Mouse (Mus musculus) left cerebral cortex, postnatal 14 days (tissue): ENCODE measurements around the gene Blm. TPM values are rescaled to one million over a fixed set of nuclear protein-coding genes. Genes with fewer than 3 reads are reported as not detected.

Experiments used
- DNase-seq, 2 experiments: peaks; one replicate each; pipeline ENCODE4 v3.0.0; 2021 to 2022; ENCODE audit warnings: low spot score in 2 of 2, mixed read lengths in 1 of 2
- intact Hi-C: fragments of 180-260 bp; cut with DNase I; formaldehyde crosslinking; loops from one replicate; pipeline ENCODE4 v1.15.1; 2025
- total RNA-seq, 2 experiments: library from RNA; stranded (reverse); gene quantifications; 2 replicates each; pipeline ENCODE4 v1.2.3; 2021

The Blm gene
- total RNA-seq, 2 experiments from 2014 or later = 3.9 to 5.2 TPM

DNA sequence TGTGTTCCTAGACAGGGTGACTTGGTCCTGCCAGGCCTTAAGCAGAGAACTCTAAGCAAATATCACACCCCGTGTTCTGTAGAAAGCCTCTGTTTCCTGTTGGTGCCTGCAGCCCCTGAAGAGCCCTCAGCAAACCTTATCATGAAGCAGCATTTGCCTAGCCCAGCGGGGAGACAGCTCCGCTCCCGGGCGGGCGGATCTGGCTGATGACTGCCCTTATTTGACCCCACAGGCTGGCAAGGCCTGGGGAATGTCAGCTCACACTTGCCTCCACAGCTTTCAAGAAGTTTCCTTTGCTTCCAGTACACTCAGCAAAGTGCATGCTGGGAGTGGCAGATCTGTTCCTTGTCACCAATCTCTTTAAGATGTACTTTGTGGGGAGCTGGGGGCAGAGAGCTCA lies 89.4 kb downstream of the Blm start:
- intact Hi-C loops = no loop called here
- DNase-seq = no peak

DNA sequence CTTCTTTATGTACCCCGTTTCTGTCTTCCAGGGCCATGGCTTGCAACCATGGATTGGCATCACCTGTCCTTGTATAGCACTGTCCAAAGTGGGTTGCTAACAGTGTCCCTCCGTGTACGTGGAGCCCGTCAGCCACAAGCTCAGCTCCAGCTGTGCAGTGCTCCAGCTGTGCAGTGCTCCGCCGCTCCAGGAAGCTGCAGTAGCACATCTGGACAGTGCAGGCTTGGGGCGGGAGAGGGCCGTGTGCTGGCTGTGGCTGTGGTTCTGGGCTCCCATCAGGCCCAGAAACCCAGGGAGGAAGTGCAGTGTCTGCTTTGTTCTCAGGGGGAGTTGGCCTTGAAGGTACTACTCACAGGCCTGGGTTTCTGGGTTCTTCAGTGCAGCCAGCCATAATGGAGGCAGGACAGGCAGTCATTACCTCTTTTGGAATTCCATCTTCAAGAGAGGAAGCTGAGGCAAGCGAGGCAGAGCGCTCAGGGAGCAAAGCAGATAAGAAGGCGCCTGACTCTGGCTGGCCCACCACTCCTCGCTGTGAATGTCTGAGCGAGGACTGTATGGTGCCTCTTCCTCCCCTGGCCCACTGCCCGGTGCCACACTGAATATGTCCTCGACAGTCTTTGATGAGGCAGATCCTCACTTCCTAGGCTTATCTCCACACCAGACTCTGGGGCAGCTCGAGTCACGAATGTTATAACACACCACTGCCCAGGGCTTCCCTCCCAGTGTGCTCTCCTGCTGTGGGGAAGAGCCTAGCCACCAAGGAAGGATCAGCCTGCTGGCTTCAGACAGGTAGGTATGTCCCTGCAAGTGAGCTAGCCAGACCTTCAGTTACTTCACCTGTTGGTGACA lies 90.3 kb downstream of the Blm start:
- intact Hi-C loops = no loop called here

GRCm38 (mm10) chr7:80443124-80443523 lies 91.8 kb downstream of the Blm start:
- intact Hi-C loops = no loop called here
- DNase-seq = no peak

More for the DNA sequence above, 90.3 kb downstream of the Blm start:
- no peak for DNase-seq

DNA sequence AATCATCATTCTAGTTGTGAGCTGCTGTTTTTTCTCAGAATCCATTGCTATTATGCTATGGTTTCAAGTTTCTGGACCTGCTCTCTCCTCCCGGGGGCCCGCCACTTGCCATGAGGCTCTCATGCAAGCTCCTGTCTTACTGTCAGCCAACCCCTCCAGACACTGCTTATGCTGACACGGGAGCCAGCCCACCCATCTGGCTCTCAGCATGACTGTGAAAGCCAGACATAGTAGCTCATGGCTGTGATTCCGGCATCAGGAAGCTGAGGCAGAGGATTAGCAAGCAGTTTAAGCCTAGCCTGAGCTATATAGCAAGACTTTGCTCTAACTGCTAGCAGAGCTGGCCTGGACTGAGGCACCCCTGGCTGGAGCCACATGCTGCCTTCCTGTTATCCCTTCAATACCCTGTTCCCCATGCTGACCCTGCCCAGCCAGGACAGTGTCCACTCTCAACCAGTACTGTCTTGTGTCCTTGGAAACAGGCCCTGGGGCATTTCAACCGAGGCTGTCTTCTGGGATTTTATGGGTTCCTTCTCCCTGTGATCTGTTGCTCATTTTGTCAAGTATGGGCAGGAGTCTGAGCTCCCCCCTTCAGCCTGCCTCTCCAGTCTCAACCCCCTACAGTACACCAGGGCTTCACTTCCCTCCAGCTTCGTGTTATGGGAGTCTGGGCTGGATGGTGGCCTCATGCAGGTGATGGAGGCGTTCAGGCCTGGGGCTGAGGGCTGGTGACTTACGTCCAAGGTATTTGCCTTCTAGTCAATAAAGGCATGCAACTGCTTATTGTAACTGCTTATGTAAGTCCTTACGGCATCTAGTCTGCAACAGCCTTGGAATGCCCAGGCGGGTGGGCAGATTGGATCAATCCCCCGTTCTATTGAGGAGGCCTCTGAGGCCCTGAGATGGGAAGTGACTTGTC lies 92.7 kb downstream of the Blm start:
- intact Hi-C loops = no loop called here

GRCm38 (mm10) chr7:80440685-80441084 lies 94.2 kb downstream of the Blm start:
- no peak for DNase-seq
- intact Hi-C loops = no loop called here

More for the DNA sequence above, 92.7 kb downstream of the Blm start:
- DNase-seq = peak; percentile 21 to 27

- DNase-seq = no peak
- intact Hi-C loops = no loop called here
These were observed 95.0 kb downstream of the Blm start for GRCm38 (mm10) chr7:80439789-80440488.

DNA sequence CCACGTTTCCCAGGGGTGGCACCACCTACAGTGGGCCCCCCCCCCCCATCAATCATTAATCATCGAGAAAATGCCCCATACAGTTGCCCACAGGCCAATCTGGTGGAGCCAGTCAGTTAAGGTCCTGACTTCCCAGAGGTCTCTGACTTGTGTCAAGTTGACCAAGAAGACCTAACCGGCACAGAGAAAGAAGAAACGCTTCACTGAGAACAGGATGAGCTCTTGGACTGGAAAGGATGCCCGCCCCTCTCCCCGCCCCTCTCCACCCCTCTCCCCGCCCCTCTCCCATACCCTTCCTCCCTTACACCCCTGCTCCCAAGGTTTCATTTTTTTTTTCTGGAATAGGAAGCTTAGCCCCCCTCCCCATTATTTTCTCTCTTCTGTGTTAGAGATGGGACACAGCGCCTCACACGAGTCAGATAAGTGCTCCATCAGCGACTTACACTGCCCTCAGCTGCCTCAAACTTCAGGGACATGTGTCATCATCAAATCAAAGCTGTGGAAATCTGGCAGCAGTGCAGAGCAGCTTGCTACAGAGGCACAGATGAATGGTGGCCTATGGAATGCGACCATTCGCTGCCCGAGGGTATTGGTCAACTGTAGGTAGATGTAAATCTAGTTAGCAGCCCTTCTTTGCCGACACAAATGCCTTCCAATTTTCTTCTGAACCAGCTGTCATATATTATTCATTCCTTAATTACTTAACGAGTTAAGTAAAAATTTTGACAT lies 95.7 kb downstream of the Blm start:
- intact Hi-C loops = no loop called here
- DNase-seq = no peak

DNA sequence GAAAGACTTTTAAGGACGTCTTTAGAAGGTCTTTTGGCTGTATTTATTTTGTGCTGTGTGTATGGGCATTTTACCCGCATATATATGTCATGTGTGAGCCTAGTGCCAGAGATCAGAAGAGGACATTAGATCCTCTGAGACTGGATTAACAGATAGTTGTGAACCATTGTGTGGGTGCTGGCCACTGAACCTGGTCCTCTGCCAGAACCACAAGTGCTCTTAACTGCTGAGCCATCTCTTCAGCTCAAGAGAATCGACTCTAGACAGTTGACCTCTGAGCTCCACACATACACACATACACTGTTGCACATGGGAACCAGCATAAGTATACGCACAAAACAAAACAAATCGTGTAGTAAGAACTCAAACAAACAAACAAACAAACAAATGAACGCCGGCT lies 98.3 kb downstream of the Blm start:
- intact Hi-C loops = no loop called here
- DNase-seq = no peak

DNA sequence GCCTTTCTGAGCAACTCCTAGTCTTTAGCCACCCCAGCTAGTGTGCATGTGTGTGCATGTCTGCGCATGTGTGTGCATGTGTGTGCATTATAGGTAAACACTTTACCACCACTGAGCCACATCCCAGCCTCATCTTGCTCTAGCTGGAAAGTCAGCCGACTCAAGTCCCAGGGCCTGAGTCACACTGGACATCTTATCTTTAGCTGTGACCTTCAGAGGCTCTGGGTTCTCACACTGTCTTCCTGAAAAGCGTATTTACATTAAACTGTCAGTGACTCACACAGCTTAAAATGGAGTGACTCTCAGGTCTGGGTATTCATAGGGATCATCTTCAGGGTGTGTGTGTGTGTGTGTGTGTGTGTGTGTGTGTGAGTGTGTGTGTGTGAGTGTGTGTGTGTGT lies 99.3 kb downstream of the Blm start:
- no peak for DNase-seq
- intact Hi-C loops = no loop called here

DNA sequence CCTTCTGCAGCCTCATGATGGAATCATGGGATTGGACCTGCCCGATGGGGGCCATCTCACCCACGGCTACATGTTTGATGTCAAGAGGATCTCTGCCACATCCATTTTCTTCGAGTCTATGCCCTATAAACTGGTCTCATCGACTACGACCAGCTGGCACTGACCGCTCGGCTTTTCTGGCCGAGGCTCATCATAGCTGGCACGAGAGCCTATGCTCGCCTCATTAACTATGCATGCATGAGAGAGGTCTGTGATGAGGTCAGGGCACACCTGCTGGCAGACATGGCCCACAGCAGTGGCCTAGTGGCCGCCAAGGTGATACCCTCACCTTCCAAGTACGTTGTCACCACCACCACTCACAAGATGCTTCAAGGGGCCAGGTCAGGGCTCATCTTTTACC lies 105.3 kb downstream of the Blm start:
- no peak for DNase-seq
- intact Hi-C loops = no loop called here

DNA sequence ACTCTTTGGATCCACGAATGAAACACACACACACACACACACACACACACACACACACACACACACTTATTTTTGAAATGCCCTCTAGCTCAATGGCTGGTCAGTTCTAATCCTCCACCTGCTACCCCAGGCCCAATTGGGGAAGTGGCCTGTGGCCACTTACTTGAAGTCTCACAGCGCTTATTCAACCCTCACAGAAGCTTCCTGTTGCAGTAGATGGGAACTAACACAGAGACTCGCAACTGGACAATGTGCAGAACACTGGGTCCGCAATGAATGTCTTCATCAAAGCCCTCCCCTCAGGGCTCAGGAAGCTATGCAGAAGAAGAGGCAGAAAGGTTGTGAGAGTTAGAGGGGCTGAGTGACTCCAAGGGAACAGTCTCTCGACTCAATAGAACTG lies 107.2 kb downstream of the Blm start:
- DNase-seq = no peak
- intact Hi-C loops = no loop called here

DNA sequence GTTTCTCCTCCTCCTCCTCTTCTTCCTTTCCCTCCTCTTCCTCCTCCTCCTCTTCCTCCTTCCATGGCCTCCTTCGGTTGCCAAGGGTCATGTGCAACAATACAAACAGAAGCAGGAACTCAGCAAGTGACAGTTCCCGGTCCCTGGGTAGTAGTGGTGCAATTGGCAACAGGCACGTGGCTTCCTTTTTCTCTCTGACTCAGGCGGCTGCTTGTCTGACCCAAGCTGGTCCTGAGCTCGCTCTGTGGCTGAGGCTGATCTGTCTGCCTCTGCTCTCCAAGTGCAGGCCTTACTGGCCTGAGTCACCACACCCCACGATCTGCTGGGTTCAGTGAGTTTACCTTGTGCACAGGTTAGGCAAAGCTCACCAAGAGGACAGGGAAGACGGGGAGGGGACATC lies 108.6 kb downstream of the Blm start:
- intact Hi-C loops = no loop called here

DNA sequence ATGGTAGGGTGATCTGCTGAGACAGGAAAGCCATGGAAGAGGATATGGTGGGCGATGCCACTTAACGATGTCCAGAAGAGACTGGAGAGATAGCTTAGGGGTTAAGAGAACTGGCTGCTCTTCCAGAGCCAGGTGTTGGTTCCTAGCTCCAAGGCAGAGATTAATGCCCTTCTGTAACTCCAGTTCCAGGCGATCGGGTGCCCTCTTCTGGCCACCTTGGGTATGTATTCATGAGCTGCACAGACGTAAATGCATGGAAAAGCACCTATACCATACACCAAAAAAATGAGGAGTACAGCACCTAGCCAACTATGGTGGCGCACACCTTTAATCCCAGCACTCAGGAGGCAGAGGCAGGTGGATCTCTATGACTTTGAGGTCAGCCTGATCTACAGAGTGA lies 110.2 kb downstream of the Blm start:
- DNase-seq = no peak
- intact Hi-C loops = no loop called here

More for the DNA sequence above, 108.6 kb downstream of the Blm start:
- no peak for DNase-seq

DNA sequence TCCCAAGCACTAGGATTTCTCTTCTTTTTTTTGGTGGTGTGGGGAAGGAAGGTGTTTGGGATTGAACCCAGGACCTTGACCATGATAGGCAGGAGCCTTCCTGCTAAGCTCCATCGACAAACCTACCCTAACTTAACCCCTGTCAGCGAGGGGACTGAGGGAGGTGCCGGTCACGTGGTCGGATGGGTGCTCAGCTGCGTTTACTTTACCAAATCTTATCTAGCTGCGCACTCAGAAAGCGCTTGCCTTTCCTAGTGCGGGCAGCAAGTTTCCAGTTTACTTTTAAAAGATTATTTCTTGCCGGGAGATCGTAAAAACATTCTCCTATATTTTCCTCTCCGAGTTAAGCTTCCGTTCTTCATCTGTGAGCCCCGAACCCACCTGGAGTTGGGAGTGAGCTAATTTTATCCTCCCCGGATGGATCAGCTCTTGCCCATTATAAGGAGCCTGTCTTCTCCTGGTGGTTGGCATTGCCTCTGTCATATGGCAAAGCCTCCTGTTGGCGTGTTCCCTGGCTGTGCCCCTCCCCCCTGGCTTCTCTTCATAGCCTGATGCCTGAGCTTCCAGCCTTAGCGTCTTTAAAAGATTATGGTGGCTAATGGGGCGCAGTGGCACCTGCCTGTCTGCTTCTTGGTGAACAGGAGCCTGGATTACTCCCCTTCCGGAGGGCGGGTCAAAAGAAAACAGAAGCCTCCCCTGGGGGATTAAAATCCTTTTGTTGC lies 112.0 kb downstream of the Blm start:
- peak in 1 of 2 experiments; percentile 44 for DNase-seq
- intact Hi-C loops = no loop called here

GRCm38 (mm10) chr7:80421576-80421975 lies 113.3 kb downstream of the Blm start:
- intact Hi-C loops = no loop called here

DNA sequence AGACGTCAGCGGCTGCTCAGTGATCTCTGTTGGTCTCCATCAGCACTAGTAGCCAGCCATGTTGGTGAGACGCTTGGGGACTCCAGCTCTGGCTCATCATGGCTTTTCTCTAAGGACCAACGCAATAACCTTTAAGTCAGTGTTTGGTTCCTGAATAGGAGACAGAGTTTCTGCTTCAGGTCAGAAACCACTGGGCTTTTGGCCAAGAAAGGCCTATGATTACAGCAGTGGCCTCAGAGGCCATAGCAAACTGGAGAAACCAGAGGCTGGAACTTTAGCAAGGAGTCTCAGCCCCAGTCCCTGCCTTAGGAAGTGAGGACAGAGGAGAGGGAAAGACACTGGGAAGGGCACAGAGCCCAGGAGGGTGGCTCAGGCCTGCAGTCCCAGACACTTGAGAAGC lies 114.3 kb downstream of the Blm start:
- DNase-seq = no peak
- intact Hi-C loops = no loop called here

More at GRCm38 (mm10) chr7:80421576-80421975, 113.3 kb downstream of the Blm start:
- no peak for DNase-seq

DNA sequence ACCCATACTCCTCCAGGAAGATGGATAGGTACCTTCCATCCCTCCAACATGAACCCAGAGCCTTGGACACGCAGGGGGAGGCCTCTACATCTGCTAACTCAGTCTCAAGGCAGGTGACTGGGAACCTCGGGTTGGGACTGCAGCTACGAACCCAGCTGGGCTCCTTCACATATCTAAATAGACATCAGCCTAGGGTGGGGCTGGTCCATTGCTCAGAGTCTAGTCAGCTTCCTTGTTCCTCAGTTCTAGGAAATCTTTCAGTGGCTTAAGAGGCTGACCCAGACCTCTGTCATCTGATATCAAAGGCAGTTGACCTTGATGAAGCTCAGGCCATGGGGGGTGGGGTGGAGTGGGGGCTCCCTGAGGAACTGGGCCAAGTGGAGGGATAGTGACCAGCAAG lies 115.6 kb downstream of the Blm start:
- intact Hi-C loops = no loop called here
- DNase-seq = no peak

DNA sequence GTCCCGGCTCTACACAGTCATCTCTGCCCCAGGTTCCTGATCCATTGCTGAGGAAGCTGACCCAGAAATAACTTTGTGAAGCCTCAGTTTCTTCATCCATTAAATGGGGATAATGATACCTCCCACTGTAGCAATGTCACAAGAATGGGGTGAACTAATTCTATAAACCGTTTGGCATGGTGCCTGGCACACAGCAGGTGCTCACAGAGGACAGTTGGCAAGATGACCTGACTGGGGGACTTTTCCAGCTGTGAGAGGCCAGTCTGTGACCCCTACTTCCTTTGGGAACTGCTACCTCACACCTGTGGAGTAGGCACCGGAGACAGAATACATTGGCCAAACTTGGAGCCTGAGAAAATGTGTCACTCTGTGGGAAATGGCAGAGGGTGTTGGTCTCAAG lies 116.9 kb downstream of the Blm start:
- intact Hi-C loops = no loop called here
- no peak for DNase-seq

- no peak for DNase-seq
- intact Hi-C loops = no loop called here
These were observed 117.3 kb downstream of the Blm start for GRCm38 (mm10) chr7:80417601-80418000.
